Mouse (Mus musculus) urinary bladder, postnatal 10 days (tissue): Measurements from ENCODE around the gene Serinc2.

Source experiments
- DNase-seq: peaks from one replicate; pipeline ENCODE4 v3.0.0; 2022; ENCODE audit warnings: low spot score

Serinc2 gene

DNA sequence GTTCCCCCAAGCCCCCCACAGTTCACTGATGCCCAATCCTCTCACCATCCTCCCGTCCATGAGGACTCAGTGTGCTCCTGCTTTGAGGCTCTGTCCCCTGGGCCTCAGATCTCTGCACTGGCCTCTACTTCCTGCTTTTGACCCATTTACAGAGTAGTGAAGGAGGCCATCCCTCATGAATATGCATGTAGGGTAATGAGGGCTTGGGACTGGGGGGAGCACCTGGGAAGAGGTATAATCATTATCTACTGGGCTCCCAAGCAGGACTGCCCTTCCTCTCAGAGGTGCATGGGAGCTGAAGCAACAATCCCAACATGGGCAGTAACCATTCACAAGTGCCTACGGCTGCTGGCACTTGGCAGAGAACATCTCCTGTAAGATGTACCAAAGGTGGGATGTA lies at the start of gene Serinc2:
Serinc2 (minus strand) TSS at position 101 of the 400 bp plus-strand sequence.
- no peak for DNase-seq

- DNase-seq, result no peak
Measured at GRCm38 (mm10) chr4:130327366-130327765, 48.4 kb upstream of the Serinc2 start.

GRCm38 (mm10) chr4:130325446-130325845 lies 46.4 kb upstream of the Serinc2 start:
- no peak for DNase-seq

GRCm38 (mm10) chr4:130323607-130324006 lies 44.6 kb upstream of the Serinc2 start:
- DNase-seq, result no peak

DNA sequence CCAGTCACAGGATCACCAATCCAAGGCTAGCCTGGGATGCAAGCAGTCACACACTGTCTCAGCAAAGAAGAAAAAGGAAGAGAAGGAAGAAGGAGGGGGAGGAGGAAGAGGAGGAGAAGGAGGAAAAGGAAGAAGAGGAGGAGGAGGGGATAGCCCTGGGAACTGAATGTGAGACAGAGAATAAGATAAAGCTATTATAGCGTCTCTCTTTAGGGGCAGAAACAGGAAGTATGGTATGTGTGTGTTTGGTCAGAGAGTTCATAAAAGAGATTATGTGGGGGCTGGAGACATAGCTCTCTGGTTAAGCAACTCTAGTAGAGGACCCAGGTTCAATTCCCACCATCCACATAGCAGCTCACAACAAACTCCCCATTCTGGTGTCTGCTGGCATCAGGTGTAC lies 44.2 kb upstream of the Serinc2 start:
- no peak for DNase-seq

DNA sequence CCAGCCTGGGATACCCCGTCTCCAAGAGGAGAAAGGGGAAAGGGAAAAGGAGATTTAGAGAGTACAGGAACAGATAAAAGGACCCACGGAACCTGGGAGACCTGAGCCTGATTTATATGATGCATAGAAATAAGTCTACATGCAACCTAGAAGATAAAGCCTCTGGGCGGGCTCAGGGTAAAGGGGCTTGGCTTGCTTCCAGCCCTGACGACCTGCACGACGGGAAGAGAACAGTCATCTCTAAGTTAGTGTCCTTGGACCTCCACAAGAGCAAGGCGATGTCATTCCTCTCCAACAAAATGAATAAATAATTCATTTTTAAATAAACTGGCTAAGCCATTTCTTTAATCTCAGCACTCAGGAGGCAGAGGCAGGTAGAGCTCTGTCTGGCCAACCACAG lies 43.6 kb upstream of the Serinc2 start:
- DNase-seq, result no peak

DNA sequence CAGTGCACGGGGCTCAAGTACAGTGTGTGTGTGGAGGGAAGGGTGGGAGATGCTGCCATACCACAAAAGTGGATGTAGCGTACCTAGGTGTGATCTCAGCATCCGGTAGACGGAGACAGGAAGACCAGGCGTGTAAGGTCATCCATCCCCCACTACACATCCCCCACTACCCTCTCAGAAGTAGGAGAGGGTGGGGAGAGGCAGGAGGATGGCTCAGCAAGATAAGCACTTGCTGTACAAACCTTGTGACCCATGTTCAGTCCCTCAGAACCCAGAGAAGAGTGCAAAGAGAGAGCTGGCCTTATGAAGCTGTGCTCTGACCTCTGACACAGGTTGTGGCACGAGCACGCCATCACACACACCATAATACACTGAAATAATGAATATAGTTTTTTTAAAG lies 42.6 kb upstream of the Serinc2 start:
- no peak for DNase-seq

DNA sequence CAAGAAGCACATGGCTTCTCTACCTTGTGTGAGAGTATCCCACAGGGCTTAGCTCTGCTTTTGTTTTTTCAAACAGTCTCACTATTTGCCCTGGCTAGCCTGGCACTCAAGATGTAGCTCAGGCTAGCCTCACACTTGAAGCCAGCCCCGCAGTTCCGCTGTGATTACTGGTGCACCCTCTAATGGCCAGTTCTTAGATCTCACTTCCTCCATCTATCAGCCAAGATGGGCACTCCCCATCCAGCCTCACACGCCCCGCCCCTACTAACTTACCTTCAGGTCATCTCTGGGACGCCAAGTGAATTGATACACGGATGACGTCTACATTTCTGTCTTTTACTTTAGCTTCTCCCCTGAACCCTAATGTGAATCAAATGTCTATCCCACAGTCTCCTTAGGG lies 40.6 kb upstream of the Serinc2 start:
- DNase-seq, result no peak

- no peak for DNase-seq
Measured at GRCm38 (mm10) chr4:130318122-130318521, 39.1 kb upstream of the Serinc2 start.

- DNase-seq, result no peak
Measured at GRCm38 (mm10) chr4:130316691-130317090, 37.7 kb upstream of the Serinc2 start.

DNA sequence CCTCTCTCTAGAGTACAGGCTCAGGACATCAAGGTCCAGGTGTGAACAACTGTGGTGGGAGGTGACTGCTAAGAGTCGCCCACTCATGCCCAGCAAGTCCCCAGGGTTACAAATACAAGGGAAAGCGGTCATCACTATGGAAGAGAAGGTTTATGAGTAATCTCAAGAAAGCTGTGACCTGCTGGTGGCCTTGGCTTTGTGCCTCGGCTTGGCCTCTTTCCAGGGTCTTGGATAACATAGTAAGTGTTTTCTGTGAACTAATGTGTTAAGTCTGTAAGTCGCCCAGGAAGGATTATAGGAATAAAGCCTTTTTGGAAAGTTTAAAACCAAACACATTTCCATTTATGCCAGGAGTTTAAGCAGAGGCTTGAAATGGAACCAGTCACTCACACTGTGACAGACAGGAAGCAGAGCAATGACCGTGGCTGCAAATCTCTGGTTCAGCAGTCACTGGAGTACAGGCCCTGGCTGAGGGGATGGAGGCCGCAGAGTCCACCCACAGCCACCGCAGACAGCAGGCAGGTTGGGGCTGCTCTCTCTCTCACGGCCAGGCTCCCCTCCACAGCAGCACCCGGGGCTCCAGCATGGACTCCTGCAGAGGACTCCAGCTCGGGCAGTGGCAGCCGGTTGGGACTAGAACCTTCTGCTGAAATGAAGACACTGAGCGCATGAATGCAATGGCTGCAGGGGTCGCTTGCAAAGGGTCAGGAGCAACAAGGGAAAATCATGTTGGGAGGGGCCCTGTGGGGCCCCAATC lies 36.9 kb upstream of the Serinc2 start:
- no peak for DNase-seq

DNA sequence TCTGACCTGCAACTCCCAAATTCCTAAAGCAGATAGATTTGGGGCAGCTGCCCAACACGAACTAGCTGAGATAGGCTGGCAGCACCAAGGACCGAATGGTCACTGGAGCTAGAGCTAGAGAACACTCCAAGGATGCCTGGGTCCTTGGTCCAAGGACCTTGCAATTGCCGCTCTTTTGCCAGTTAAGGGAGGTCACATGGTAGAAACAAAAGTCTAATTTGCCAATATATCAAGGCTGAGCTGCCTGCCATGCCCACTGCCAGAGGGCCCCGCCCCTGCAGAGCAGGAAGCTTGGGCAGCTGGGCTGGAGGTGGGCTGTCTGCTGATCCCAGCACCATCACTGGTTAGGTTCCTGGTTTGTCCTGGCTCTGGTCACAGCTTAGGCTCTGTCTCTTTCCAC lies 34.5 kb upstream of the Serinc2 start:
- DNase-seq, result no peak

GRCm38 (mm10) chr4:130312526-130312925 lies 33.5 kb upstream of the Serinc2 start:
- DNase-seq, result no peak

DNA sequence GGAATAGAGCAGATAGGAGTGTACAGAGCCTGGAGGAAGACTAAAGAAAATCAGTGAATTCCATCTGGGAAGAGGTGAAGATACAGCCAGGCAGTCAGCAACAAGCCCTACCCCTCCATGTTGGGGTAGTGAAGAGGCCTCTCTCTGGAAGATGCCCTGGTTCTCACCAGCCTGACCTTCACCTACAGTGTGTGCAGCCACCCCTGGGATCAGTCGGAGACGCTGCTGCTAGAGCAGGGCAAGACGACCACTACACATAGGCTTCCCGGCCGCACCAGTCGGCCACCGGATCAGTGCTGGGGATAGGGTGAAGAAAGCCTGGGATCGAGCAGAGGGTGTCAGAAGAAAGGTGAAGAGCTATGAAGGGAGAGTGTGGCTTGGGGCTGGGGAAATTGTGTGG lies 30.2 kb upstream of the Serinc2 start:
- no peak for DNase-seq

- no peak for DNase-seq
Measured at GRCm38 (mm10) chr4:130308231-130309081, 29.5 kb upstream of the Serinc2 start, which contains the start of the genes Fabp3 and Gm10570. Gene Fabp3, plus strand, starts transcription at chr4:130308595. Gene Gm10570, minus strand, starts transcription at chr4:130308674.

- no peak for DNase-seq
Measured at GRCm38 (mm10) chr4:130307851-130308230, 28.8 kb upstream of the Serinc2 start.

GRCm38 (mm10) chr4:130306796-130307630 lies 28.0 kb upstream of the Serinc2 start:
- no peak for DNase-seq

DNA sequence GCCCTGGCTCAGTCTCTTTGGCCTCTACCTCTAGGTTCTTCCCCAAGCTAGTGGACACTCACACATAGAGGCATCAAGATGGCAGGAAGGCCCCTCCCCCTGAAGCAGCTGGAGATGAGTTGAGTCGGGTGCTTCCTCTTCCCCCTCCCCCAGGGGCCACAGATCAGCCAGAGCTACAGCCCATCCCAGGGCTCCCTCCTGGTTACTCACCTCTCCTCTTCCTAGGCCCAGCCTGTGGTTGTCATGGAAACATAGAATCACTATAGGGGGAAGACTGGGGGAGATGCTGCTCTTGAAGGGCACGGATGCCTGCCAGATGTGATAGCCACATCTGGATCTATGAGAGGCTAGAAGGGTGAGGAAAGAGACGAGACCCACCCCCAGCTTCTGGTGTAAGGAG lies 25.7 kb upstream of the Serinc2 start:
- no peak for DNase-seq

GRCm38 (mm10) chr4:130302285-130302870 lies 23.4 kb upstream of the Serinc2 start:
- DNase-seq, result no peak

DNA sequence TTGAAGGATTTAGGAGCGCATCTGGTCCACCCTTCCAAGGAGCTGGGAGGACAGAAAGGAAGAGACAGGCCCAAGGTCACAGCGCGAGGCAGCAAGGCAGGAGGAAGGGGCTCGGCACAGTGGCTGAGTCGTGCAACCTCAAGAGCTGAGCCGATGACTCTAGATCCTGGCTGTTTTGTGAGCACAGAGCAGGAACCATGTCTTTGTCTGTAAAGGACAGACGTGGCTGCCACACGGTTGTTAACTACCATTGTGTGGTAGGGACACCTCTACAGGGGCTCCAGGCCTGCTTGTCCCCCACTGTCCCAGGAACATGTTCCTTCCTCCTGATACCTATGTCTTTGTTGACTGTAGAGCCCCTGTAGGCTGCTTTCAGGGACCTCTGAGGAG lies 20.6 kb upstream of the Serinc2 start:
- no peak for DNase-seq

DNA sequence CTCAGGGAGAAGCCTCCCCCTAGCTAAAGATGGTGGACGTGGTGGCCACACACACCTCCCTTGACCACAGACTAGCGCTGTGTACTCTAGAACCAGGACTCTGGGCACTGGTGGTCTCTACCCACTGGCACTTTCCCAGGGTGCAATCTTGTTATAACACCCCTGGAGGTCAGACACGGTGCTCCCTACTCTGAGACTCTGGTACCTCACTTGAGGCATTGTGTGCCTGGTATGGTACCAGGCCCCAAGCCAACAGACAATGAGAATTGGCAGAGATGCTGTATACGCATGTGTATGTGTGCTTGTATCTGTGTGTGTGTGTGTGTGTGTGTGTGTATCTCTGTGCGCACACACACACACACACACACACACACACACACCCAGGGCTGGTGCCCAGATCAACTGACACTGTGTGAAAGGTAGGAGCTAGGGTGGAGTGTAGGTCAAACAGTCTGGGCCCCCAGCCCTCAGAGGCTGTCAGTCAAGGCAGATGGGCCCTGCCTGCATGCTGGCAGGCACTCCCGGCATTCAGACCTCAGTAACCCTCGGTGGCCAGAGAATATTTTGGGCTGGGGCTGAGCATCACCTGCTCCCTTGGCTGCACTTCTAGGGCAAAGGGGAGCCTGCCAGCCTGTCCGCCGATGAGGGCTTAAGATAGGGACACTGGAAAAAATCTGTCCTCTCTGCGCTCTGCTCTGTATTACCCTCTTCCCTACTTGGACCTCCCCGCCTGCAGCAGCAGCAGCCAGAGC lies 20.0 kb upstream of the Serinc2 start:
- no peak for DNase-seq
